Mouse (Mus musculus): ENCODE results near the gene Ankrd52. TPM values are rescaled to one million over a fixed set of nuclear protein-coding genes. Genes with fewer than 3 reads are reported as not detected.

The Ankrd52 gene
- total and polyA plus RNA-seq, 3 experiments, result 4.3 to 51.0 (median 15.3) TPM

GRCm38 (mm10) chr10:128370021-128370420, 6.9 kb upstream of the Ankrd52 start:
- dilution Hi-C loops (cut with MboI; ENCODE audit: extremely low pct_ligation_motif_present, extremely low pct_unique_long_range_greater_than_20kb, low sequenced_read_pairs) (no loop called here), in situ Hi-C loops (cut with MboI; ENCODE audit: low pct_ligation_motif_present, low pct_unique_long_range_greater_than_20kb, low sequenced_read_pairs) (no loop called here)
- H3K27me3 ChIP-seq (replicated peaks), result no peaks in the 10 kb centered on the region
- DNase-seq (ENCODE audit: extremely low read depth), result no peak
- H3K4me3 ChIP-seq (replicated peaks in 1 of 3; ENCODE audit: low read depth in 2 of 3, low read length in 2 of 3, poor library complexity in 1 of 3), result no peak overlapping the region
- H3K27ac ChIP-seq (ENCODE audit: insufficient read depth, low read depth), result no peak overlapping the region
- H3K9ac ChIP-seq (ENCODE audit: insufficient read depth, low read depth), result no peak overlapping the region
- no peaks in the 10 kb centered on the region for H3K79me2 ChIP-seq (replicated peaks; ENCODE audit: control insufficient read depth, extremely low read depth, insufficient read depth, poor library complexity, severe bottlenecking)
- no peaks in the 10 kb centered on the region for H3K9me3 ChIP-seq (replicated peaks; ENCODE audit: low read length)
- no peak overlapping the region for H3K4me2 ChIP-seq (ENCODE audit: insufficient read depth, low read depth, poor library complexity, severe bottlenecking)
- TF ChIP-seq MAZ (IDR thresholded peaks at IDR 0.05; ENCODE audit: low read depth, low read length) (no peak), ETS1 (conservative IDR thresholded peaks at IDR 0.05; ENCODE audit: low read depth, low read length) (no peak), EP300 (IDR thresholded peaks at IDR 0.05; ENCODE audit: low read length) (no peak), CHD1 (IDR thresholded peaks at IDR 0.05; ENCODE audit: low read depth, low read length) (no peak), KAT2A (IDR thresholded peaks at IDR 0.05; ENCODE audit: insufficient replicate concordance, low read length) (no peak), USF1 (IDR thresholded peaks at IDR 0.05; ENCODE audit: low read depth, low read length) (no peak), MEF2A (IDR thresholded peaks at IDR 0.05; ENCODE audit: borderline replicate concordance, low read depth, low read length) (no peak), TCF12 (IDR thresholded peaks at IDR 0.05; ENCODE audit: low read depth, low read length) (no peak), MXI1 (IDR thresholded peaks at IDR 0.05; ENCODE audit: low read depth, low read length) (no peak), RCOR1 (conservative IDR thresholded peaks at IDR 0.05; ENCODE audit: low read depth, low read length) (no peak), MYC (IDR thresholded peaks at IDR 0.05; ENCODE audit: low read depth, low read length) (no peak), ELF1 (IDR thresholded peaks at IDR 0.05; ENCODE audit: low read depth, low read length) (no peak), ZMIZ1 (IDR thresholded peaks at IDR 0.05; ENCODE audit: low read depth, low read length) (no peak), CHD2 (IDR thresholded peaks at IDR 0.05; ENCODE audit: low read length) (no peak), SMC3 (IDR thresholded peaks at IDR 0.05; ENCODE audit: low read depth, low read length) (no peak), CTCF (conservative IDR thresholded peaks at IDR 0.05 in 1 of 2, IDR thresholded peaks at IDR 0.05 in 1 of 2; ENCODE audit: low read depth in 2 of 2, low read length in 2 of 2) (no peak), USF2 (conservative IDR thresholded peaks at IDR 0.05; ENCODE audit: low read depth, low read length) (no peak), GABPA (IDR thresholded peaks at IDR 0.05; ENCODE audit: insufficient replicate concordance, low read depth, low read length) (no peak), POLR2AphosphoS2 (IDR thresholded peaks at IDR 0.05; ENCODE audit: low read depth, low read length) (no peak)
- peaks cover 3 to 22% of the 10 kb centered on the region in 2 experiments; a peak in 3 of 4 replicates for H3K4me1 ChIP-seq (ENCODE audit: control insufficient read depth in 1 of 2, insufficient read depth in 2 of 2)
- peaks cover 4 to 12% of the 10 kb centered on the region in 2 experiments for H3K36me3 ChIP-seq (replicated peaks in 1 of 2; ENCODE audit: control insufficient read depth in 1 of 2, insufficient read depth in 1 of 2, low read length in 1 of 2)

DNA sequence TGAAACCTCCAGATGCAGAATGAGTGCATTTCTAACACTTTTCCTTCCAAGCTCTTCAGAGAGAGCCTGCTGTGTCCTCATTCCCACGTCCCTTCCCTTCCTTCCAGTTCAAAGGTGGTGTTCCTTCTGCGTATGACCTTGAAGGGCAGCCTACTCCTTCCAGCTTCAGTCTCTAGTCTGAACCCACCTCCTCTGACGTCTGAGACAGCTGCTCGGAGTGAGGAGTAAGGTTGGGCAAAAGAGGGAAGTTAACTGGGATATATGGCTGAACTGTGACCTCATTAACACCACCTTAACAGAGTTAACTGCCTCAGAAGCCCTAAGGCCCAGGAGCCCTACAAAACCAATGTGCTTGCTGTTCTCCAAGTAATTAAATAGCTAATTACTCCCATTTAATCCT, 6.3 kb upstream of the Ankrd52 start:
- no peak overlapping the region for H3K27ac ChIP-seq (ENCODE audit: insufficient read depth, low read depth)
- H3K4me1 ChIP-seq (ENCODE audit: control insufficient read depth in 1 of 2, insufficient read depth in 2 of 2), result peaks cover 3 to 22% of the 10 kb centered on the region in 2 experiments; a peak in 3 of 4 replicates
- in situ Hi-C loops (cut with MboI; ENCODE audit: low pct_ligation_motif_present, low pct_unique_long_range_greater_than_20kb, low sequenced_read_pairs), result no loop called here

More for the DNA sequence above, 6.3 kb upstream of the Ankrd52 start:
- Histone ChIP-seq H3K79me2 (replicated peaks; ENCODE audit: control insufficient read depth, extremely low read depth, insufficient read depth, poor library complexity, severe bottlenecking) (no peaks in the 10 kb centered on the region), H3K36me3 (replicated peaks in 1 of 2; ENCODE audit: control insufficient read depth in 1 of 2, insufficient read depth in 1 of 2, low read length in 1 of 2) (peaks cover 0 to 7% of the 10 kb centered on the region in 2 experiments), H3K9me3 (replicated peaks; ENCODE audit: low read length) (no peaks in the 10 kb centered on the region), H3K27me3 (replicated peaks) (no peaks in the 10 kb centered on the region), H3K4me2 (ENCODE audit: insufficient read depth, low read depth, poor library complexity, severe bottlenecking) (no peak overlapping the region), H3K4me3 (replicated peaks in 1 of 3; ENCODE audit: low read depth in 2 of 3, low read length in 2 of 3, poor library complexity in 1 of 3) (no peak overlapping the region), H3K9ac (ENCODE audit: insufficient read depth, low read depth) (no peak overlapping the region)
- dilution Hi-C loops (cut with MboI; ENCODE audit: extremely low pct_ligation_motif_present, extremely low pct_unique_long_range_greater_than_20kb, low sequenced_read_pairs), result no loop called here
- TF ChIP-seq CTCF (conservative IDR thresholded peaks at IDR 0.05 in 1 of 2, IDR thresholded peaks at IDR 0.05 in 1 of 2; ENCODE audit: low read depth in 2 of 2, low read length in 2 of 2), result no peak
- no peak for TF ChIP-seq ELF1 (IDR thresholded peaks at IDR 0.05; ENCODE audit: low read depth, low read length)
- TF ChIP-seq NRF1 (IDR thresholded peaks at IDR 0.05; ENCODE audit: low read depth, low read length), result no peak
- no peak for TF ChIP-seq CHD1 (IDR thresholded peaks at IDR 0.05; ENCODE audit: low read depth, low read length)
- no peak for TF ChIP-seq POLR2AphosphoS2 (IDR thresholded peaks at IDR 0.05; ENCODE audit: low read depth, low read length)
- no peak for TF ChIP-seq PAX5 (IDR thresholded peaks at IDR 0.05; ENCODE audit: low read length)
- DNase-seq (ENCODE audit: extremely low read depth), result no peak
